Mouse (Mus musculus): Measurements from ENCODE around the gene Rasgef1b. TPM values are rescaled to one million over a fixed set of nuclear protein-coding genes. Genes with fewer than 3 reads are reported as not detected.

Rasgef1b gene
- total RNA-seq, 2 experiments from 2014 or later, result 0.46 to 3.2 TPM

DNA sequence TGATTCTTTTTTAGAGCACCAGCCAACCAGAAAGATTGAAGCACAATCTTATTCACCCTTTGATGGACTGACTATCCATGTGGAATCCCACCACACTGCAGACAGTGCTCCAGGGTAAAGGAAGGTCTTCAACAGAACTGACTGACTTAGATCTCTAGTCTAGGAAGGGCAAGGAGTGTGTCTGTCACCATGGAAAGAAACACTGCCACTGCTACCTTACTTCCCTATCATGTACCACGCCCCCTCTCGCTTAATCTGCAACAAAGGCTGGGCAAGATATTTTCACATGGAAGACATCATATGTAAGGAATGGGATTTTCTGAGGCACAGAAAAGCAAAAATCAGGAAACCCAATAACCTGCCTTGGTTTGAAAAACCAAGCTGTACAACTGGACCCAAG, 16.9 kb downstream of the Rasgef1b start:
- ATAC-seq (replicated peaks; ENCODE audit: low FRiP score, low TSS enrichment, poor library complexity, severe bottlenecking), result no peak

DNA sequence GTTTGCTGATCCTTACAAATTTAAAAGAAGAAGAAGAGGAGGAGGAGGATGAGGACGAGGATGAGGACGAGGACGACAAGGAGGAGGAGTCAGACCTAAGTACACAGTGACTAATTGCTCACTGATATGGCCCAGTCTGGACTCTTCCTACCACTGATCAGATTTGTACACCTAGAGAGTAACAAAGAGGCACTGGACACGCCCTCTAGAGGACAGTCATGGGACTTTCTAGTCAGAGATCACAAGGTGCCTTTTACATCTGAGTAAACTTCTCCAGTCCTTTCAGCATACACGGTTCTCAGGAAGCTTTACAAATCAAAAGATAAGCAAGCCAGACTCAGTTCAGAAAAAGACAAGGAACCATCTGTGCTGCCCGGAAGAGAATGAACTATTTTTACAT, 20.2 kb downstream of the Rasgef1b start:
- ATAC-seq (replicated peaks; ENCODE audit: low FRiP score, low TSS enrichment, poor library complexity, severe bottlenecking), result peak; percentile 68

DNA sequence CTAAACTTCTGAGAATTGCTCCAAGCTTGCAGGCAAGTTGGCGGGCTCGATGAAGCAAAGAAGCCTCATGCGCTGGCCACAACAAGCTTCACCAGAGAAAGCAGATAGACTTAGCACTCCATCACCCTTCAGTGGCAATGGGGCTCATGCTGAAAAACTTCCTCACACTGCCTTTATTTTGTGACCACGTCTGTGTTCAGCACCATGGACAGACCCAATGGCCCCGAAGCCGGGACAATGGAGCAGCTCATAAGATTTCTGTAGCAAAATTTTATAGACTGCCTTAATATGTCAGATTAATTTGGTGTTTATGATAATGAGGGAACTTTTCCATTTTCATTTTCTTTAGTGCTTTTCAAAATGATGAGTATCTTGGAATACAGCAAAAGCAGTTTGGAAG, 21.6 kb downstream of the Rasgef1b start:
- ATAC-seq (replicated peaks; ENCODE audit: low FRiP score, low TSS enrichment, poor library complexity, severe bottlenecking), result no peak

DNA sequence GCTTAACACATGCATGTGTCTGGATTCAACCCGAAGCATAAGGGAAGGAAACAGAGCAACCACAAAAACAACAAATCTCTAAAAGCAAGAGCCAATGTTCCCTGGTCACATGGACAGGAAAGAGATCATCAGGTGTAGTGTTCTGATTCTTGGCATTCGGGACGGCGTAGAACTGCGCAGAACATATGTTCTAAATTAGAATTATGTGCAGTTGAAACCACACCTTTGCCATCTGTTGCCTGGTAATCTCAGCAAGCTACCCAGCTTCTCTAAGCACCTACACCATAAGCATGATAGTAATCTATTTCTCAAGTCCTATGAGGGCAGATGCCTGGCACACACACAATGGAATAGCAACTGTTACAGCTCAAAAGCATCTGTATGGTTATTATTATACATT, 27.1 kb downstream of the Rasgef1b start:
- no peak for ATAC-seq (replicated peaks; ENCODE audit: low FRiP score, low TSS enrichment, poor library complexity, severe bottlenecking)

DNA sequence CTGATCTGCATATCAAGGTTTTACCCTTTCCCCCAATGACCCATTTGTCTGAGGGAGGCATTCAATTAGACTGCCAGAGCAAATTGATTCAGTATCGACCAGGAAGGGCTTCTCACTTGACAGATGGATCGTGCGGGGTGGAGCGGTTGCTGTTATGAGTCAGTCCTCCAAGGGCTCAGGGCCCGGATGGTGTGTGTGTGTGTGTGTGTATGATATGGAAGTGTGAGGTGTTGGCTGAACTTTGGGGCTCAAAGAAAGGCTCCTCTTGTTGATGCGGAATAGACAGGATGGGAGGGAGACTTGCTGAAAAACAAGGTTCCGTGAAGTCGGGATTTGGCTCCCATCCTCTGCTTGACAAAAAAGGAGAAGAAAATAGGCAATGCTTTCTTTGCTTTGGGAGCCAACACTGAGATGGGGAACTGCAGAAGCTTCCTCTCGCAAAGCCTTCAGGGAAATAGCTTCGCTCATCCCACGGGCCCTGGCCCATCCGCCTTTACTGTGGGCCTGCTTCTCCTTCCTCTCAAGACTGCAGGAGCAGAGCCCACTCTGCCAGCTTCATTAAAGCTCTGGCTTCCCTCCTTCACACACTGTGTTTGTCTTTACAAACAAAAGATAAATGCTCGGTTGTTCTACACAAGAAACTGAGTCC, 34.0 kb downstream of the Rasgef1b start:
- ATAC-seq (replicated peaks; ENCODE audit: low FRiP score, low TSS enrichment, poor library complexity, severe bottlenecking), result no peak

DNA sequence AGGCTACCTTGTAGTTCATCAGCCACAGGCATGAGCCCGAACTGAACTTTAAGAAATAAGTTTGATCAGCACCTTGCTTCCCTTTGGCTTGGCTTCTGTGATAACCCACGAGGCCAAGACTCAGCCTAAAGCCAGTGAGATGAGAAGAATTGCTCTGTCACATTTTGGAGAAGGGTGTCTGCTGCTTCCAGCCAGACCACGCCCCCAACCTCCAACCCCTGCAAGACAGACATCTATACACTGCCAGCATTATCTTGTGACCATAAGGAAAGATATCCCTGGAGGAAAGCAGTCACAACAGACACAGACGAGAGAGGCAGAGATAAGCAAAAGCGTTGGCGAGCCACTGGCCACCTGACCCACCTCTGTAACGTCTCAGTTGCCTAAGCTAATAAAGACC, 39.0 kb downstream of the Rasgef1b start:
- ATAC-seq (replicated peaks; ENCODE audit: low FRiP score, low TSS enrichment, poor library complexity, severe bottlenecking), result no peak

DNA sequence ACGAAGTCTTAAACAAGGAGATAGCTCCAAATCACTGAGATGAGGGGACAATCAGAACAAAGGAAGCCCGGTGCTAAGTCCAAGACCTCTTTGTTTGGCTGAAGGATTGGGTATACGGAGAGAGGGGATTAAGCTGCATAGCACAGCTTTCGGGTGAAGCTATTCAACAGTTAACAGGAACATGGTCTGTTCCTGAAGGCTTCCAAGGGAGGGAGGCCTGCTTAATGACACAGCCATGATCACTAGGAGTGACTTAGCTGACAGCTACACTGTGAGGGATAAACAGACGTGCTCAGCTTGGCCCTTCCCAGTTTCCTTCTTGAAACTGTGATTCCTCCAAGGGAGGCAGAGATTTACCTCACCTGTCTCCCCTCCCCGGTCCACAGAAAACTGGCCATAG, 41.0 kb downstream of the Rasgef1b start:
- ATAC-seq (replicated peaks; ENCODE audit: low FRiP score, low TSS enrichment, poor library complexity, severe bottlenecking), result no peak

DNA sequence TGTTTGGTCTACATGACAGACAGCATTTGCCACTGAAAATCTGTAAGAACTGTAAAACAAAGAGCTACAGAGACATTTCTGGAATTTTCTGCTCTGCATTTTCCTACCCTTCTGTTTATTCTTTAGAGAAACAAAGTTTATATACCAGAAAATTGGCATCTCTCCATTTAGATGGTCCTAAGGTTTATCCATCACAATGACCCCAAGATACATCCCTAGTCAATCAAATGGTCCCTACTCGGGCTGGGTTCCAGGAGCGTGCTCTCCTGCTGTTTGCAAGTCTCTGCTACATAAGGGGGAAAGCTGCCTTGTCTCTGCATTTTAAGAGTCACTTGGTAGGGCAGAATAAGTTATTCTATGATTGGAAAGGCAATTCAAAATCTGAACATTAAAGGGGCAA, 44.8 kb downstream of the Rasgef1b start:
- no peak for ATAC-seq (replicated peaks; ENCODE audit: low FRiP score, low TSS enrichment, poor library complexity, severe bottlenecking)

DNA sequence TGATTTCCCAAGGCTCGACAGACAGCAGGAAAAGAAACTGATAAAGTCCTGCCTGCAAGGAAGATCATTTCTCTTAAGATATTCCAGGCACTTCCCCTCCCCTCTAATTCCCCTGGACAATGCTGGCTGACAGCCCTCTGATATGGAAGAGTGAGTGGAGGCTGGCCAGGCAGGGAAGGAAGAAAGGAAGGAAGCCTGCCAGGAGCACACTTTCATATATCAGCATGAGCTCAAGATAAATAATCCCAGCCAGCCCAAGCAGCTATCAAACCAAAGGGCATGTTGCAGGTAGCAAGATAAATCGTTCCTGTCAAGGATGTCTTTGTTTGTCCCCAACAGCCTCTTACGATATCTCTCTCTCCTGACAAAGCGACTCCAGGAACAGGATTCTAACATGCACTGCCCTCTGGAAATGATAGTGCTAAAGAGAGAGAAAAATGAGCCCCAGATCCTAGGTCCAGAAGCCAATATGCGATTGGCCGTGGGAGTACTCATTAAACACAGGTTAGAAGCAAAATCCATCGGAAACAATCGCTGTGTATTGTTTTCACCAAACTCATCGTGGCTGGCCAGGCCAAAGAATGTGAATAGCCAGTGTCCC, 58.8 kb downstream of the Rasgef1b start:
- ATAC-seq (replicated peaks; ENCODE audit: low FRiP score, low TSS enrichment, poor library complexity, severe bottlenecking), result no peak

DNA sequence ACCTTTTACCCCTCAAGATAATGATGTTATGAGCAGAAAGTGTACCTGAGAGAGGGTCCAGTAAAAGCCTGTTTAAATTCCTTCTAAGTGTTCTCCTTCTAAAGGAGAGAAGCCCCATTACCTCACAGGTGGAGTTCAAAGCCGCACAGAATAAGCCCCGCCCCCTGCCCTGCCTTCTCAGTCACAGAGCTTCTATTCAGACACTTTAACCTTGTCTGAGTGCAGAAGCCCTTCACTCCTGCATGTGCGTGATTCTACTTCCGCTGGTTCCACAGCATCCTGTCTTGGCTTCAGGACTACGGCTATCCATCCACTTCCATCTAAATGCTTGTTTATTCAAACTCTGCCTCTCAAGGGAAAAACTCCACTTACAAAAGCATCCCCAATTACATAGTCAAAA, 72.8 kb downstream of the Rasgef1b start:
- ATAC-seq (replicated peaks; ENCODE audit: low FRiP score, low TSS enrichment, poor library complexity, severe bottlenecking), result no peak

DNA sequence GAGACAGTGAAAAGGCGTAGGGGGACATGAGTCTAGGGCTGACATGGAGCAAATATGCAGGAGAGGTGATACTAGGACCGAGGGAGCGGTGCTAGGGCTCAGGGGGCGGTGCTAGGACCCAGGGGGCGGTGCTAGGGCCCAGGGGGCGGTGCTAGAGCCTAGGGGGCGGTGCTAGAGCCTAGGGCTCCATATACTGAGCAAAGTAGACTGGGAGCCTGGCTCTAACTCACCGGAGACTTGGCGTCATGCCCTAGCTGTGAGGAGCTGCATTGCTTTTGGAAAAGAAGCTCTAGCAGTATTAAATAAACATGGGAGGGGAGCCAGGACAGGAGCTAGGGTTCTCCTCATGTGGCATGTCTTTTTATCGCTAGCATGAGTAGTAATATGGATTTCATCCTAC, 75.9 kb downstream of the Rasgef1b start:
- no peak for ATAC-seq (replicated peaks; ENCODE audit: low FRiP score, low TSS enrichment, poor library complexity, severe bottlenecking)

DNA sequence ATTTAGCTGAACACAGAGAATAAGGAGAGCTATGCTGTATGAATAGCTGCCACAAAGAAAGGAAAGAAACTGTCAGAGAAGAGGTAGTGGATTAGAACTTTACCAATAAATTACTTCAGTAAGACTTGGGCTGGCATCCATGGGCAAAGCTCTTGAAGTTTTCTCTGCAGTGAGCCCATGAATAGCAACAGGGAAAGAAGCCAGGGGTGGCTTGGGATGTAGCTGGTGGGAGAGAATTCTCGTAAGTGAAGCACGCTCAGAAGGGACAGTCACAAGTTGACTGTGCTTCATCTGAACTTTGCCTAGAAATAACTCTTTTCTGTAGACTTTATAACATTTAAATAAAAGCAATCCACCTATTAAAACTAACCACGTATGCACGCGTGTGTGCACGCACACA, 87.5 kb downstream of the Rasgef1b start:
- ATAC-seq (replicated peaks; ENCODE audit: low FRiP score, low TSS enrichment, poor library complexity, severe bottlenecking), result no peak

DNA sequence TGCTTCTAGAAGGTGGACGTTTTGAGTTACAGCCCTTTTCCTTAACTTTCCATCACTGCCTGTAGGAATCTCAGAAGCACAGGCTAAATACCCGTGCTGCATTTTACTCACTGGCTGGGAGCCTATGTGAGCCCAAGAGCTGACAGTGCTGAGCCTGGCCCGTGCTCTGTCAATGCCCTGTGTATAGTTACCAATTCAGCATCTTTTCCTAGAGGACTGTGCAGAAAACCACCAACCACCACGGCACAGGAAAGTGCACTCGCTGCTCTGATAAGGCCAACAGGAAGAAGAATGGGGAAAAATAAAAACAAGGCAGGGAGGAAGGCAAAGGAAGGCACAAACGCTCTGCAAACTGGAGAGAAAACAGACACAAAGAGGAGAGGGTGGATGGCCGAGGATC, 92.3 kb downstream of the Rasgef1b start:
- no peak for ATAC-seq (replicated peaks; ENCODE audit: low FRiP score, low TSS enrichment, poor library complexity, severe bottlenecking)

DNA sequence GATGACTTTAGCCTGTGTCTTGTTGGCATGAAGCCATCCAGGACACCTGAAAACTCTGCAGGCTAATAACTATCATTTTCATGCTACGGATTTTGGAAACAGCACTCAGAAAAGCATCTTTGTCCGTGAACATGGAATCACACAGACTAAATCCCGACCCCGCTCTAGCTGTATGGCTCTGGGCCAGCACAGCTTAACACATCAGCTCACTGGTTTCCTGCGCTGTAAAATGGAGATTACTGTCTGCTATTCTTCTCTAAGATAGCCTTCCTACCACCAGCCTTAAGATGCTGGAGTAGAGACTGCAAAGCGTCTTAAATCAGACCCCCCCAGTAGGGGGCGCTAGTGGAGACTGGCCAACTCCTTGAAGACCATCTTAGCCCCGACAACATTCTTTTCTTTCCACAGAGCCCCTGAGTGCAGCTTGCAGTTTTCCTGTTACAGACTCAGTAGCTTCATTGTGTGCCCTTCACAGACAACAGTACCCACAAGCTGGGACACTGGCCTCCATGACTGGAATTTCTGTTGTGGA, 94.8 kb downstream of the Rasgef1b start:
- ATAC-seq (replicated peaks; ENCODE audit: low FRiP score, low TSS enrichment, poor library complexity, severe bottlenecking), result 0 out of 2 replicates have a peak, but pooled peaks have one; percentile 36

DNA sequence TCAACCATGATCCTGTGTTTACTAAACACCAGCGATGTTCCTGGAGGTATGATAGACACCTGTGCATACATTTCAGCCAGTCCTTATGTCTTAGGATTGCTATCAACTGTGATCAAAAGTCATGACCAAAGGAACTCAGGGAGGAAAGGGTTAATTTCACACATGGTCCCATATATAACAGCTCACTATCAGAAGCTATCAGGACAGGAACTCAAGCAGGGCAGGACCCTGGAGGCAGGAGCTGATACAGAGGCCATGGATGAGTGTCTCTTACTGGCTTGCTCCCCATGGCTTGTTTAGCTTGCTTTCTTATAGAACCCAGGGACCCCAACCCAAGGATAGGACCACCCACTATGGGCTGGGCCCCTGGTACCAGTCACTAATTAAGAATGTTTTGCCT, 95.3 kb downstream of the Rasgef1b start:
- ATAC-seq (replicated peaks; ENCODE audit: low FRiP score, low TSS enrichment, poor library complexity, severe bottlenecking), result 0 out of 2 replicates have a peak, but pooled peaks have one; percentile 17

DNA sequence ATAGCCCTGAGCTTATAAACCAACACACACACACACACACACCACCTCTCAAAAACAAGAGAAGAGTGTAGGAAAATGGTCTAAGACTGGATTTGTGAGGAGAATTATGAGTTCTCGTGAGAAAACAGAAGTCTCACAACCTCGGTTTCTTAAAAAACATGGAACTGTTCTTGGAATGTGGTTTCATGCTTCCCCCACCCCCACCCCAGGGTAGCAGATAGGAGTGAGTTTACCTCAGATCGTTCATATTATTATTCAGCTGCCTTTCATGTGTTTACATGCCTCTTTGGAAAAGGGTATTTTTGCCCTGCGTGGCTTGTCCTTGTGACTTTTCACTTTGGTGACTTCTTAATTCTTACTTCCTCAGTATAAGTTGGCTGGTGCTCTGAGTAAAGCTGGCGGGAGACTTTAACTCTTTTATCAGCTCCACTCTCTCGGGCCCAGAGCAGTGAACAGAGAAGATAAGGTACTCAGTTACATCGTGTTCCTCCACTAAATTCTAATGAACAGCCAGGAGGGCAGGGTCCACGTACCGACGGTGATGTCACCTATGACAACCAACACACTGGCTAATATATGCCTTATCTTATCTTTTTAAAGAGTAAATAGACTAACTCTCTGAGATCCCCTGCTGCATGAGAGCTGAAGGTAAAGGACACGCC, 96.1 kb downstream of the Rasgef1b start:
- peak; percentile 92 for ATAC-seq (replicated peaks; ENCODE audit: low FRiP score, low TSS enrichment, poor library complexity, severe bottlenecking)

DNA sequence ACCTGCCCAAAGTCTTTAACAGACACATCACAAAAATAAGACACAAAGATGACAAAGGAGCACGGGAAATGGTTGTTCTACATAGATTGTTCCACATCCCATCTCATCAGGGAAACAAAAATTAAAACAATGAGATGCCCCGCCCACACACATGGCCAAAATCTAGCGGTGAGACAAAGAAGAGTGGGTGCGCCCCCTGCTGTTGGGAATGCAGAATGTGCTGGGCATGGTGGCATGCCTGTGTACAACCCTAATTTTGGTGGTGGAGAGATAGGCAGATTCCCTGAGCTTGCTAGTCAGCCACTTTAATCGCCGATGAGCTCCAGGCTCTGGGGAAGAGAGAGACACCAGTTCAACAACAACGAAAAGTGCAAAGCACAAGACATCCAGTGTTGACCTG, 98.8 kb downstream of the Rasgef1b start:
- peak; percentile 62 for ATAC-seq (replicated peaks; ENCODE audit: low FRiP score, low TSS enrichment, poor library complexity, severe bottlenecking)

DNA sequence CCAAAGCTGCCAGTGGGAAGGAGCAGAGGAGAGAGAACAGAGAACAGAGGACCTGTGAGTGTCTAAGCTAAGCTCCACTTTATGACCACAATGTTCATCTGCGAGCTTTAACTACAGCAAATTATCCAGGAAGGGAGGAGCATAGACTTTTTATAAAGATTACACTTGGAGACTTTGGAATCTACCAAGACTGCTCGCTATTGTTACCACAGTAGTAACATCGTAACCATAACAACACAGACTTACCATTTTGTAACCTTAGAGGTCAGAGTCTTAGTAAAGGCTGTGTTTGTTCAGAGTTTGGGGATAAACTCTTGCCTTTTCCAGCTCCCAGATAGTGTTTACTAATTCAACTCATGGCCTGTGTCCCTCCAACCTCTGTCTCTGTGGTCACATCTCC, 103.3 kb downstream of the Rasgef1b start:
- no peak for ATAC-seq (replicated peaks; ENCODE audit: low FRiP score, low TSS enrichment, poor library complexity, severe bottlenecking)

DNA sequence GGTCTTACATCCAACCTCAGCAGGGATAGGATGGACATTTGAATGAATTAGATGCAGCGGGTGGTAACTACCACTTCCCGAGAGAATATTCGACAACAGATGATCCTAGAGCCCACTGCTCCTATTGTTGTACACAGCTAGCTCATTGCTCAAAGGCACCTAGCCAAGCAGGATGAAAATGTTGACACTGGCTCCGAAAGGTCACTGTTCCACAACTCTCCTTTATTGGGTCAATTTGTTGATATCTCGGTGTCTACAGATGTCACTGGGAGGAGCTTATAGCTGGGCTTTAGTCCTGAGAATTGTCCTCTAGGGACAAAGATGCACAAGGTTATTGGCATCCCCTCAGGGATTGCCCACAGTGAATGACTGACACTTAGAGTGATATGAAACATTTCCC, 108.1 kb downstream of the Rasgef1b start:
- ATAC-seq (replicated peaks; ENCODE audit: low FRiP score, low TSS enrichment, poor library complexity, severe bottlenecking), result no peak

DNA sequence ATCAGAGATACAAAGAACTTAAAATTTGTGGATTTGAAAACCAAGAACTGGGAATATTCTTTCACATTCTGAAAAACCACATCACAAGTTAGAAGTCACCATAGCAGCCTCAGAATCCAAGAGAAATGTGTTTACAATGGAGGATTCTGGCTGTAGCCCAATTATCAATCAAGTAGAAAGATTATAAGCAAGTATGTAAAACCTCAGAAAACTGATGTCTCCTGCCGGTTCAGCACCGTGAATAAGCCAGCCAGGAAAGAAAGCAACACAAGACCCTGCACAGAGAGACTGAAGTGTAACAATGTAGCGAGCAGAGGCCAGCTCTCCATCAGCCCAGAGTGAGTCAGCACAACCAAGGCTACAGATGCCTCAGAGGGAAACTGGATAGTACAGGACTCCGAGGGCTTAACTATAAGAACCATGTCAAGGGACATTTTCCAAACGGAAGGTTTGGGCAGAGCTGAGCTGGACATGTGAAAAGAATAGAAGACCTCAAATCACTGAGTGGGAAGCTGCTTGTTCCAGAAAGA, 111.5 kb downstream of the Rasgef1b start:
- ATAC-seq (replicated peaks; ENCODE audit: low FRiP score, low TSS enrichment, poor library complexity, severe bottlenecking), result no peak
